In the genomic region with DNA sequence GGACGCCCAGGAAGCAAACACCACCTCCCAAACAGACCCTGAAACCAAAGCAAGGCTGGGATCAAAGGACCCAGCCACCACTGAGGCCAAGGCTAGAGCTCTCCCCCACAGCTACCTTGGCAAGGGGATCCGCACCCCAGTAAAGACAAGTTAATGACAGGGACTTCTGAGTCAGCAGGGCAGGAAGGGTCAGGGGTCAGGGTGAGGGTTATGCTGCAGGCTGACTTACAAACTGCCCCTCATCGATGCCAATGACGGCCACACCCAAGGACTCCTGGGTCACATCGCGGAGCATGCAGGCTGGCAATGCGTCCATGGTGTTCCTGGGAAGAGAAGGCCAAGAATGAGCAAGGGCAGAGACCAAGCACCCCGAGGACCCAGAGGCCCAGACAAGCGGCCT, we compare ENCODE assay signal across 24 mouse cellular contexts. TPM values are rescaled to one million over a fixed set of nuclear protein-coding genes. Genes with fewer than 3 reads are reported as not detected.
DNase-seq lines count a peak whose midpoint lies in the region; ATAC-seq and TF ChIP-seq lines count a peak whose summit lies in the region.
"Had no signal": no experiment of that assay in that cellular context is flagged by ENCODE, and none has a peak within 500 bp of the region (broad histone marks: within the 10 kb centered on the region; RNA-seq: fewer than 3 reads in every experiment).

No protein-coding gene starts in this region.

- peaks cover 25% of the 10 kb centered on the region for H3K4me1 ChIP-seq in liver, adult 2 months (ENCODE audit: control insufficient read depth, insufficient read depth, low read length)
- peaks cover 29% of the 10 kb centered on the region for H3K4me1 ChIP-seq in liver, postnatal 0 days (ENCODE audit: insufficient read depth)
- peaks cover 82% of the 10 kb centered on the region for H3K4me1 ChIP-seq in liver, embryonic 13.5 days (replicated peaks)
- peaks cover 5% of the 10 kb centered on the region; the same call in 1 of the 2 replicates for H3K4me1 ChIP-seq in forebrain, postnatal 0 days (ENCODE audit: insufficient read depth)

- H3K27ac ChIP-seq in gastrocnemius, adult 2 months: peak overlapping the region; percentile 97
- H3K27ac ChIP-seq in liver, adult 2 months (replicated peaks; ENCODE audit: insufficient read depth, low read depth, low read length): no peak overlapping the region
- no peak overlapping the region for H3K27ac ChIP-seq in liver, postnatal 0 days (ENCODE audit: low read depth)
- no peak overlapping the region for H3K27ac ChIP-seq in liver, embryonic 13.5 days
- H3K27ac ChIP-seq in forebrain, postnatal 0 days (ENCODE audit: low read depth, low read length): no peak overlapping the region
- H3K27ac ChIP-seq: forebrain, embryonic 10.5 days; hindbrain, embryonic 15.5 days; midbrain, embryonic 10.5 days had no signal

- TF ChIP-seq CTCF in gastrocnemius, adult 2 months (IDR thresholded peaks at IDR 0.05): no peak
- TF ChIP-seq CTCF in liver, adult 2 months (IDR thresholded peaks at IDR 0.05; ENCODE audit: low read depth, low read length): no peak
- no peak for TF ChIP-seq CTCF in liver, postnatal 0 days (IDR thresholded peaks at IDR 0.05; ENCODE audit: low read depth)
- TF ChIP-seq CTCF in forebrain, postnatal 0 days (IDR thresholded peaks at IDR 0.05; ENCODE audit: low read depth): no peak

- H3K27me3 ChIP-seq in liver, adult 2 months (ENCODE audit: control insufficient read depth, insufficient read depth, low read length): no peaks in the 10 kb centered on the region
- no peaks in the 10 kb centered on the region for H3K27me3 ChIP-seq in liver, postnatal 0 days (ENCODE audit: insufficient read depth, low read length)
- no peaks in the 10 kb centered on the region for H3K27me3 ChIP-seq in liver, embryonic 13.5 days
- H3K27me3 ChIP-seq in forebrain, postnatal 0 days (ENCODE audit: insufficient read depth, low read length): no peaks in the 10 kb centered on the region
- H3K27me3 ChIP-seq: heart, embryonic 15.5 days; hindbrain, embryonic 15.5 days; liver, embryonic 15.5 days had no signal

- intact Hi-C loops in gastrocnemius, adult 2 months (cut with DNase I): no loop called here

- H3K4me2 ChIP-seq in liver, postnatal 0 days (ENCODE audit: low read depth, low read length): no peak overlapping the region
- H3K4me2 ChIP-seq in liver, embryonic 13.5 days: peak overlapping the region; percentile 13; the same call in 1 of the 2 replicates
- no peak overlapping the region for H3K4me2 ChIP-seq in forebrain, postnatal 0 days (ENCODE audit: low read depth)
- H3K4me2 ChIP-seq: hindbrain, embryonic 15.5 days; liver, embryonic 15.5 days had no signal

- H3K4me3 ChIP-seq in gastrocnemius, adult 2 months: no peak overlapping the region
- H3K4me3 ChIP-seq in liver, adult 2 months (ENCODE audit: insufficient read depth, low read depth, low read length): no peak overlapping the region
- H3K4me3 ChIP-seq in liver, postnatal 0 days (ENCODE audit: low read depth, low read length): no peak overlapping the region
- H3K4me3 ChIP-seq in liver, embryonic 13.5 days (replicated peaks): no peak overlapping the region
- H3K4me3 ChIP-seq in forebrain, postnatal 0 days (ENCODE audit: low read depth, low read length): no peak overlapping the region
- H3K4me3 ChIP-seq: forebrain, embryonic 10.5 days; heart, embryonic 15.5 days; hindbrain, embryonic 15.5 days; liver, embryonic 15.5 days; midbrain, embryonic 10.5 days had no signal

- ATAC-seq in liver, postnatal 0 days: no peak
- no peak for ATAC-seq in liver, embryonic 13.5 days (ENCODE audit: low read depth)
- no peak for ATAC-seq in forebrain, postnatal 0 days
- ATAC-seq: lung, postnatal 0 days had no signal

- H3K9ac ChIP-seq in liver, adult 2 months (ENCODE audit: low read depth, low read length): no peak overlapping the region
- H3K9ac ChIP-seq in liver, postnatal 0 days (replicated peaks): no peak overlapping the region
- H3K9ac ChIP-seq in liver, embryonic 13.5 days: no peak overlapping the region; the same call in 1 of the 2 replicates
- no peak overlapping the region for H3K9ac ChIP-seq in forebrain, postnatal 0 days
- H3K9ac ChIP-seq: heart, embryonic 15.5 days; hindbrain, embryonic 15.5 days; liver, embryonic 15.5 days had no signal

- peaks cover 3% of the 10 kb centered on the region; the same call in 1 of the 2 replicates for H3K36me3 ChIP-seq in liver, adult 2 months (ENCODE audit: control insufficient read depth, insufficient read depth, low read length)
- H3K36me3 ChIP-seq in liver, postnatal 0 days (replicated peaks; ENCODE audit: insufficient read depth, low read length): peaks cover 69% of the 10 kb centered on the region
- peaks cover 75% of the 10 kb centered on the region for H3K36me3 ChIP-seq in liver, embryonic 13.5 days
- H3K36me3 ChIP-seq in forebrain, postnatal 0 days (ENCODE audit: insufficient read depth): no peaks in the 10 kb centered on the region
- H3K36me3 ChIP-seq: hindbrain, embryonic 15.5 days had no signal

- peak; percentile 21 for DNase-seq in gastrocnemius, adult 2 months
- DNase-seq in gastrocnemius, adult 18-20 months (ENCODE audit: low spot score): no peak
- DNase-seq in liver, adult 2 months (ENCODE audit: extremely low read depth, low read depth, low spot score): peak; percentile 60
- DNase-seq in liver, postnatal 0 days: no peak
- peak; percentile 70 for DNase-seq in adrenal gland, adult 8-10 months
- no peak for DNase-seq in liver, embryonic 13.5 days
- DNase-seq in right cerebral cortex, adult 2 months (ENCODE audit: low spot score in 2 of 2): no peak
- DNase-seq in forebrain, postnatal 0 days: no peak
- DNase-seq: cerebellum, adult 8-10 months; kidney, postnatal 14 days; right cerebral cortex, postnatal 14 days had no signal

- no peak for TF ChIP-seq POLR2A in liver, adult 2 months (IDR thresholded peaks at IDR 0.05; ENCODE audit: extremely low read depth, insufficient read depth, low read length)

- TF ChIP-seq EP300 in liver, postnatal 0 days (IDR thresholded peaks at IDR 0.05; ENCODE audit: low read depth): no peak

- WGBS in liver, adult 2 months: 29% methylated on average over 9 of the region's 9 CpGs
- WGBS in liver, postnatal 0 days (ENCODE audit: insufficient replicate concordance): 88% methylated on average over 9 of the region's 9 CpGs
- 88% methylated on average over 9 of the region's 9 CpGs for WGBS in liver, embryonic 13.5 days (ENCODE audit: insufficient replicate concordance)
- 96% methylated on average over 9 of the region's 9 CpGs for WGBS in forebrain, postnatal 0 days

- H3K79me2 ChIP-seq in liver, adult 2 months (ENCODE audit: control insufficient read depth, insufficient read depth, low read length): no peaks in the 10 kb centered on the region

- H3K9me3 ChIP-seq in liver, postnatal 0 days (ENCODE audit: low read length): no peaks in the 10 kb centered on the region
- no peaks in the 10 kb centered on the region for H3K9me3 ChIP-seq in liver, embryonic 13.5 days (replicated peaks)
- no peaks in the 10 kb centered on the region for H3K9me3 ChIP-seq in forebrain, postnatal 0 days (ENCODE audit: low read length)
- H3K9me3 ChIP-seq: forebrain, embryonic 10.5 days; heart, embryonic 15.5 days; hindbrain, embryonic 15.5 days; liver, embryonic 15.5 days; midbrain, embryonic 10.5 days had no signal

RNA-seq across cellular contexts. Expression of gene Afmid, which starts 3.9 kb away (rescaled TPM):
- total RNA-seq in gastrocnemius, adult 2 months (2021): 1 to 10 TPM; 3.1 to 3.3 TPM
- 1 to 10 TPM; 2.8 to 4.5 TPM for total RNA-seq in gastrocnemius, adult 18-20 months (2021)
- 119 and 136 TPM in 2 replicates for total RNA-seq in liver, adult 2 months (2014; rRNA removed)
- polyA plus RNA-seq in liver, adult 2 months (2012; rRNA removed): 117 and 144 TPM in 2 replicates
- 32.9 and 34.4 TPM in 2 replicates for polyA plus RNA-seq in liver, postnatal 0 days (2015; fragmentation: Nextera tagmentation; extraction: Ambion mirVana)
- total RNA-seq in adrenal gland, adult 8-10 months (2022): 10 to 100 TPM in 2 of 4 experiments, 1 to 10 TPM in 2; 5.1 to 17.0 (median 10.2) TPM
- polyA plus RNA-seq in liver, embryonic 13.5 days (2015; fragmentation: Nextera tagmentation; extraction: Ambion mirVana): 7.8 and 8.8 TPM in 2 replicates
- 3.6 and 3.8 TPM in 2 replicates for total RNA-seq in forebrain, postnatal 0 days (2014; rRNA removed)
- polyA plus RNA-seq in forebrain, postnatal 0 days (2015; fragmentation: Nextera tagmentation; extraction: Ambion mirVana): 7.4 and 8.8 TPM in 2 replicates

RNA-seq across cellular contexts. Expression of gene Tk1, which starts 4.0 kb away (rescaled TPM):
- total RNA-seq in gastrocnemius, adult 2 months (2021): 1 to 10 TPM; 2.5 to 2.8 TPM
- total RNA-seq in gastrocnemius, adult 18-20 months (2021): 1 to 10 TPM; 3.0 to 4.7 TPM
- 56.9 and 65.1 TPM in 2 replicates for total RNA-seq in liver, adult 2 months (2014; rRNA removed)
- polyA plus RNA-seq in liver, adult 2 months (2012; rRNA removed): 45.6 and 69.7 TPM in 2 replicates
- 96.8 and 101 TPM in 2 replicates for polyA plus RNA-seq in liver, postnatal 0 days (2015; fragmentation: Nextera tagmentation; extraction: Ambion mirVana)
- total RNA-seq in adrenal gland, adult 8-10 months (2022): 1 to 10 TPM; 2.4 to 5.0 (median 4.3) TPM
- polyA plus RNA-seq in liver, embryonic 13.5 days (2015; fragmentation: Nextera tagmentation; extraction: Ambion mirVana): 150 TPM in 2 replicates
- total RNA-seq in forebrain, postnatal 0 days (2014; rRNA removed): 10.3 and 29.8 TPM in 2 replicates
- polyA plus RNA-seq in forebrain, postnatal 0 days (2015; fragmentation: Nextera tagmentation; extraction: Ambion mirVana): 11.1 and 12.2 TPM in 2 replicates

RNA-seq across cellular contexts. Expression of gene Gm20708, which starts 12.4 kb away (rescaled TPM):
- total RNA-seq in gastrocnemius, adult 2 months (2021): 1 to 10 TPM in 1 of 2 experiments, under 1 TPM in 1; 0.86 to 1.6 TPM
- total RNA-seq in gastrocnemius, adult 18-20 months (2021): under 1 TPM; 0.47 to 0.68 TPM
- total RNA-seq in liver, adult 2 months (2014; rRNA removed): 0.37 and 0.40 TPM in 2 replicates
- 0.21 and 0.40 TPM in 2 replicates for polyA plus RNA-seq in liver, adult 2 months (2012; rRNA removed)
- polyA plus RNA-seq in liver, postnatal 0 days (2015; fragmentation: Nextera tagmentation; extraction: Ambion mirVana): 0.33 and 0.48 TPM in 2 replicates
- total RNA-seq in adrenal gland, adult 8-10 months (2022): 1 to 10 TPM in 2 of 4 experiments, under 1 TPM in 2; 0.59 to 3.4 (median 1.3) TPM
- 0.30 TPM in 1 of 2 replicates, not detected in the other for polyA plus RNA-seq in liver, embryonic 13.5 days (2015; fragmentation: Nextera tagmentation; extraction: Ambion mirVana)
- 1.5 and 2.0 TPM in 2 replicates for total RNA-seq in forebrain, postnatal 0 days (2014; rRNA removed)
- 0.52 and 1.1 TPM in 2 replicates for polyA plus RNA-seq in forebrain, postnatal 0 days (2015; fragmentation: Nextera tagmentation; extraction: Ambion mirVana)
- total RNA-seq: hematopoietic stem cell, adult 5-6 weeks had no signal
- polyA plus RNA-seq: intestine, embryonic 14.5 days; testis, adult 2 months; urinary bladder, adult 2 months had no signal

RNA-seq across cellular contexts. Expression of gene Syngr2, which starts 12.4 kb away (rescaled TPM):
- total RNA-seq in gastrocnemius, adult 2 months (2021): 100 to 1,000 TPM; 169 to 173 TPM
- total RNA-seq in gastrocnemius, adult 18-20 months (2021): 100 to 1,000 TPM; 182 to 192 TPM
- 37.9 and 54.2 TPM in 2 replicates for total RNA-seq in liver, adult 2 months (2014; rRNA removed)
- 124 and 152 TPM in 2 replicates for polyA plus RNA-seq in liver, adult 2 months (2012; rRNA removed)
- 60.6 and 62.2 TPM in 2 replicates for polyA plus RNA-seq in liver, postnatal 0 days (2015; fragmentation: Nextera tagmentation; extraction: Ambion mirVana)
- 100 to 1,000 TPM in 2 of 4 experiments, 10 to 100 TPM in 2; 86.0 to 110 (median 103) TPM for total RNA-seq in adrenal gland, adult 8-10 months (2022)
- 50.5 and 55.3 TPM in 2 replicates for polyA plus RNA-seq in liver, embryonic 13.5 days (2015; fragmentation: Nextera tagmentation; extraction: Ambion mirVana)
- total RNA-seq in forebrain, postnatal 0 days (2014; rRNA removed): 11.8 and 16.9 TPM in 2 replicates
- polyA plus RNA-seq in forebrain, postnatal 0 days (2015; fragmentation: Nextera tagmentation; extraction: Ambion mirVana): 14.4 and 15.7 TPM in 2 replicates

RNA-seq across cellular contexts. Expression of gene 6030468B19Rik, which starts 24.4 kb away (rescaled TPM):
- total RNA-seq in gastrocnemius, adult 2 months (2021): not detected
- total RNA-seq in gastrocnemius, adult 18-20 months (2021): not detected
- total RNA-seq in liver, adult 2 months (2014; rRNA removed): not detected in 2 replicates
- polyA plus RNA-seq in liver, adult 2 months (2012; rRNA removed): not detected in 2 replicates
- polyA plus RNA-seq in liver, postnatal 0 days (2015; fragmentation: Nextera tagmentation; extraction: Ambion mirVana): 32.7 and 33.8 TPM in 2 replicates
- total RNA-seq in adrenal gland, adult 8-10 months (2022): not detected
- 78.8 and 85.7 TPM in 2 replicates for polyA plus RNA-seq in liver, embryonic 13.5 days (2015; fragmentation: Nextera tagmentation; extraction: Ambion mirVana)
- total RNA-seq in forebrain, postnatal 0 days (2014; rRNA removed): not detected in 2 replicates
- not detected in 2 replicates for polyA plus RNA-seq in forebrain, postnatal 0 days (2015; fragmentation: Nextera tagmentation; extraction: Ambion mirVana)
- total RNA-seq: gastrocnemius, adult 8-10 months; left cerebral cortex, postnatal 10 days had no signal
- polyA plus RNA-seq: gonadal fat pad, adult 2 months; hindbrain, embryonic 15.5 days; lung, postnatal 0 days; testis, adult 2 months; urinary bladder, adult 2 months had no signal

Comparison
In these comparisons a context has a peak if more than half of its experiments do, and no peak if none do; other contexts are left out.
1. DNase-seq: peak in gastrocnemius, adult 2 months (single experiment), liver, adult 2 months (single experiment) and adrenal gland, adult 8-10 months (single experiment); none in gastrocnemius, adult 18-20 months (single experiment), liver, postnatal 0 days (single experiment), liver, embryonic 13.5 days (single experiment), right cerebral cortex, adult 2 months (0 of 2) and forebrain, postnatal 0 days (single experiment).